Mouse (Mus musculus) erythroblast, embryonic 14.5 days (primary cell): ENCODE data around the gene Cort.

Experiments
- GATA1 ChIP-seq: IDR thresholded peaks from 2 replicates; pipeline ENCODE4 v1.6.1; 2012; ENCODE audit warnings: low read length, inconsistent platforms, mixed read lengths
- TAL1 ChIP-seq: IDR thresholded peaks from 3 replicates; pipeline ENCODE4 v1.6.1; 2012; ENCODE audit warnings: low read length, inconsistent platforms, mixed read lengths

- TF ChIP-seq GATA1 (no peak), TAL1 (no peak)
Observed at GRCm38 (mm10) chr4:149131021-149131752, 4.6 kb upstream of the Cort start.
